Mouse (Mus musculus) kidney, adult 2 months (tissue): ENCODE data around the gene Gli2.

Source experiments
- CTCF ChIP-seq: fragments of 200-500 bp; conservative IDR thresholded peaks from 2 replicates; pipeline ENCODE4 v1.5.1; 2011; ENCODE audit warnings: low read depth, mild to moderate bottlenecking, control low read depth, low read length, moderate library complexity, mixed read lengths; ENCODE audit not compliant: insufficient read depth, insufficient read length
- POLR2A ChIP-seq: fragments of 200-500 bp; IDR thresholded peaks from one replicate; pipeline ENCODE4 v1.6.1; 2011; ENCODE audit warnings: low read depth, low read length, control low read depth

DNA sequence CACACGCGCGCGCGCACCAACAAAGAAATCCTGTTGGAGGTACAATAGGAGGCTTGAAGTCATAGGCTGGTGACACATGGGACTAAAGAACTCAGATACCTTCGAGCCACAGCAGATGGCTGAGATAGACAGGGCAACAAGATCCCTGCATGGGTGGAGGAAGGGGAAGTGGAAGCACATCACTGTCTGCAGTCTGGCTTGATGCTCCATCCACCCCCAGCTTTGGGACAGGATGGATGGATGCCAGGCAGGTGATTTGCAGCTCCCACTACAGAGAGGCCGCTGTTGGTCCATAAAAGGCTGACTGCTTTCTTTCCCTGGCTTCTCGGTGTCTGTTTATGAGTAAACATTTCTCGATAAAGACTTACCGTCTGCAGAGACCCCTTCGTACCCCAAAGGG lies 65.9 kb downstream of the Gli2 start:
- TF ChIP-seq CTCF (no peak), POLR2A (no peak)
